Mouse (Mus musculus) forebrain, postnatal 0 days (tissue): ENCODE measurements around the gene Kcnmb1. TPM values are rescaled to one million over a fixed set of nuclear protein-coding genes. Genes with fewer than 3 reads are reported as not detected.

Experiments used
- ATAC-seq: fragments of 200-750 bp; cut with Nextera tagmentation; 2 replicates; pipeline ENCODE4 v1.8.0; 2017; ENCODE audit warnings: mild to moderate bottlenecking, moderate library complexity
- DNase-seq: peaks from one replicate; pipeline ENCODE4 v3.0.0-alpha.2; 2015
- H3K27ac ChIP-seq: fragments of 300-500 bp; sonication (generic); 2 replicates; pipeline ENCODE4 v1.5.1; 2014; ENCODE audit warnings: low read depth, mild to moderate bottlenecking, antibody characterized with exemption, low read length, moderate library complexity, mixed read lengths
- H3K27me3 ChIP-seq: fragments of 300-500 bp; sonication (generic); 2 replicates; pipeline ENCODE4 v1.6.1; 2014; ENCODE audit warnings: mild to moderate bottlenecking, low read length, mixed read lengths; ENCODE audit not compliant: insufficient read depth
- H3K36me3 ChIP-seq: fragments of 300-500 bp; sonication (generic); 2 replicates; pipeline ENCODE4 v1.6.1; 2014; ENCODE audit warnings: mild to moderate bottlenecking, moderate library complexity; ENCODE audit not compliant: insufficient read depth
- H3K4me1 ChIP-seq: fragments of 300-500 bp; sonication (generic); 2 replicates; pipeline ENCODE4 v1.6.1; 2014; ENCODE audit warnings: antibody characterized with exemption; ENCODE audit not compliant: insufficient read depth
- H3K4me2 ChIP-seq: fragments of 300-500 bp; sonication (generic); 2 replicates; pipeline ENCODE4 v1.6.1; 2014; ENCODE audit warnings: low read depth, mild to moderate bottlenecking, moderate library complexity
- H3K4me3 ChIP-seq: fragments of 300-500 bp; sonication (generic); 2 replicates; pipeline ENCODE4 v1.5.1; 2014; ENCODE audit warnings: low read depth, low read length, mixed read lengths
- H3K9ac ChIP-seq: fragments of 300-500 bp; sonication (generic); 2 replicates; pipeline ENCODE4 v1.6.1; 2014; ENCODE audit warnings: mild to moderate bottlenecking
- H3K9me3 ChIP-seq: fragments of 300-500 bp; sonication (generic); 2 replicates; pipeline ENCODE4 v1.6.1; 2016; ENCODE audit warnings: low read length
- CTCF ChIP-seq: sonication (generic); IDR thresholded peaks from 2 replicates; pipeline ENCODE4 v1.5.1; 2016; ENCODE audit warnings: antibody characterized with exemption, control low read depth, low read depth
- WGBS: fragments of 180-500 bp; shearing (Covaris S2); extraction: QIAGEN DNeasy Blood & Tissue Kit; methylation state at CpG from one replicate; pipeline ENCODE4 v1.1.7; 2014; 5-methylcytosine and 5-hydroxymethylcytosine counted together
- polyA plus RNA-seq: library from polyadenylated mRNA; unstranded; fragments of >200 nt; fragmentation: Nextera tagmentation; extraction: Ambion mirVana; gene quantifications from 2 replicates; pipeline ENCODE4 v1.2.1, GENCODE M21; 2015
- total RNA-seq: library from RNA; depleted of rRNA; stranded (reverse); fragments of >200 nt; gene quantifications from 2 replicates; pipeline ENCODE4 v1.2.3, GENCODE M21; 2014

The Kcnmb1 gene
- total and polyA plus RNA-seq, 2 experiments from 2014 or later, result 0.10 TPM

DNA sequence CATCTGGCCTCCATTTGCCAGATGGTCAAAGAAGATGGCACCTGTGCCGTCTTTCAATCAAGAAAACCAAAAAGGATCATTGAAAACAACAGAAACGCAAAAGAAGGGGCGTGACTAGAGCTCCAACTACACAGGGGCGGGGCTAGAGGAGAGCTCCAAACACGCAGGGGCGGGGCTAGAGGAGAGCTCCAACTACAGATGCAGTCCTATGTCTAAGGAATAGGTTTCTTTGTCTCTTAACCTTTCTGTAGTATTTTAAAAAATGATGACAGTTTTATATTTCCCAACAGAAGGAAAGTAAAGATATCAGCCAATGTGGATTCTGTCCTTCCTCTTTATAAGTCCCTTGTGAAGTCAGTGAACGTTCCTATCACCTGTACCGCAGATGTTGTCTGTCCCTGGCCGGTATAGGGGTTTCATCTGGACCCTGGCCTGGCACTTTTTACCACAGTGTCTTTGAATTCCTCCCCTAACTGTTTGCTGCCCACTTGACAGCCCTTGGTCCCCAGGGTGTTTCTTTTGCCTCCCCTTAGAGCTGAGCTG is 18.0 kb upstream of the Kcnmb1 start:
- H3K4me2 ChIP-seq, result no peak overlapping the region
- no peak overlapping the region for H3K9ac ChIP-seq
- no peaks in the 10 kb centered on the region for H3K27me3 ChIP-seq
- no peaks in the 10 kb centered on the region for H3K4me1 ChIP-seq
- no peaks in the 10 kb centered on the region for H3K36me3 ChIP-seq
- no peak for DNase-seq
- WGBS, result 90% methylated on average over 9 of the region's 9 CpGs
- no peak for TF ChIP-seq CTCF
- no peak overlapping the region for H3K4me3 ChIP-seq
- ATAC-seq, result no peak
- no peak overlapping the region for H3K27ac ChIP-seq
- no peaks in the 10 kb centered on the region for H3K9me3 ChIP-seq

DNA sequence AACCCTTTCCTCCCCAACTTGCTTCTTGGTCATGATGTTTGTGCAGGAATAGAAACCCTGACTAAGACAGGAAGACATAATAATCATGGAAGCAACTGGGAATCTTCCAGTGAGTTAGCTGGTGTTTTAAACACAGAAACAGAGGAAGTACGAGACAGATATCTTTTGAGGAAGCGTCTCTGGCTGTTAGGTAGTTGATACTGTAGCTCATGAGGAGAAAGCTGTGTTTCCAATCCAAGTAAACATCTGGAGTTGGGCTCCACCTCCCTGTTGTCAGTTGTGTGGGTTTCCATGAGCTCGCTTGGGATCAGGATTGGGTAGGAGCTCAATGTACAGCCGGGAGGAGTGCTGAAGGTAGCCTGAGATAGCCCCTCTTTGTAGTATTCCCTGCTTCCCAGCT is 16.3 kb upstream of the Kcnmb1 start:
- Histone ChIP-seq H3K9ac (no peak overlapping the region), H3K9me3 (no peaks in the 10 kb centered on the region), H3K36me3 (no peaks in the 10 kb centered on the region), H3K27me3 (no peaks in the 10 kb centered on the region), H3K4me1 (no peaks in the 10 kb centered on the region), H3K4me3 (no peak overlapping the region), H3K4me2 (no peak overlapping the region), H3K27ac (no peak overlapping the region)
- 81% methylated on average over 4 of the region's 4 CpGs for WGBS
- DNase-seq, result no peak
- ATAC-seq, result no peak
- no peak for TF ChIP-seq CTCF

DNA sequence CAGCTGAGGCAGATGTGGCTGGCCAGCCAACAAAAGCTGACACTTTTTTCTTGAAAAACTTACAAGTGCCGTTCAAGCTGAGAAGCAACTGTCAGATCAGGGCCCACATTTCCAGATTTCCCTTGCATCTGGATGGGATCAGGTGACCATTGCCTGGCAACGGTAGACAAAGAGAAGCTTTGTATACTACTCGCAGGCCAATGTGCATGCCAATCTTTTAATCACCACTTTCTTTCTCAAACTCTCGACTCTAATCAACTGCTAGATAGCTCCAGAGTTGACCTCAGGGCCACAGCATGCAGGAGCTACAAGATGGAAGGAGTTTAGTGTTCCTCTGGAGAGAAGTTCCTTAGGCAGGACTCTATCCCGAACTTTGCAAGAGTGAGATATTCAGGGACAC is 11.7 kb upstream of the Kcnmb1 start:
- peak; percentile 43; the same call in 1 of the 2 replicates for ATAC-seq
- no peaks in the 10 kb centered on the region for H3K4me1 ChIP-seq
- WGBS, result 20% methylated on average over 5 of the region's 5 CpGs

DNA sequence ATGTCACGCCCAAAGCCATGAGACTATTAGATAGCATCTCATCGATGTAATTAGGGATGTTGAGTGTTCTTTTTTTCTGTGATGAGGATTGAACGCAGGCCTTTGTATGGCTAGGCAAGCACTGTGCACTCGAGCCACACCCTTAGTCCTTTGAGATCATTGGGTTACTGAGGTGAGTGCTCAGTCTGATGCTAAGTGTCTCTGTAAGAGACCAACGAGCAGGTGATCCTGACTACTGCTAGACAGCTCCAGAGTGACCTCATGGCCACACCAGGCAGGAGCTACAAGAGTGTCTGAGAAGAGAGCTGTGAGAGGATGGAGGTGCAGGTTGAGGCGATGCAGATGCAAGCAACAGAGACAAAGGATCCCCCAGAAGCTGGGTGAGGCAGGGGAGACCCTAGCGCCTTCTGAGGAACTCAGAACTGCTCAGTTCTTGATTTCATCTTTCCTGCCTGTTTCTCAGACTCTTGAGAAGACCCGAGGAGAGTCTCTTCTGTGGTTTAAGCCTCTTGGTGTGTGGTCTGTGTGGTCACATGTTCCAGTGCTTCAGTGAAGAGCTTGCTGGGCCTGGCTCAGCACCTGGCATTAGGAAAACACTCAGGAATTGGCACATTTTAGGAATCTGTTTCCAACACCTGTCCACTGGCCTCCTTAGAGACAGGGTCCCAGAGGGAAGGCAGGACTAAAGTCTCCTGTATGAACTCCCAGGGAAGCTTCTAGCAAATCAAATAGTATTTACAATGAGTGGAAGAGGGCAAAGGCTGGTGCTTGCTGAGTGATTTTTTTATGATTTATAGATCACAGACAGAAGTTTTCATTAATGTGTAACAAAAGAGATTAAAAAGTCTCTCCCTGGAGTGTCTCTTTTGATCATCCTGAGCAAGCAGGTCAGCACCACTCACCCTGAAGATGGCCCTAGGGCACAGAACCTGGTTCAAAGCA is 10.9 kb upstream of the Kcnmb1 start:
- WGBS, result 79% methylated on average over 8 of the region's 8 CpGs
- TF ChIP-seq CTCF, result no peak
- Histone ChIP-seq H3K9ac (no peak overlapping the region), H3K9me3 (no peaks in the 10 kb centered on the region), H3K27ac (no peak overlapping the region), H3K4me3 (no peak overlapping the region), H3K4me2 (no peak overlapping the region), H3K36me3 (no peaks in the 10 kb centered on the region), H3K27me3 (no peaks in the 10 kb centered on the region), H3K4me1 (no peaks in the 10 kb centered on the region)
- ATAC-seq (no peak), DNase-seq (no peak)

More for the DNA sequence above, 11.7 kb upstream of the Kcnmb1 start:
- Histone ChIP-seq H3K4me3 (no peak overlapping the region), H3K9me3 (no peaks in the 10 kb centered on the region), H3K27ac (no peak overlapping the region), H3K4me2 (no peak overlapping the region), H3K36me3 (no peaks in the 10 kb centered on the region), H3K9ac (no peak overlapping the region), H3K27me3 (no peaks in the 10 kb centered on the region)
- no peak for TF ChIP-seq CTCF
- DNase-seq, result no peak

DNA sequence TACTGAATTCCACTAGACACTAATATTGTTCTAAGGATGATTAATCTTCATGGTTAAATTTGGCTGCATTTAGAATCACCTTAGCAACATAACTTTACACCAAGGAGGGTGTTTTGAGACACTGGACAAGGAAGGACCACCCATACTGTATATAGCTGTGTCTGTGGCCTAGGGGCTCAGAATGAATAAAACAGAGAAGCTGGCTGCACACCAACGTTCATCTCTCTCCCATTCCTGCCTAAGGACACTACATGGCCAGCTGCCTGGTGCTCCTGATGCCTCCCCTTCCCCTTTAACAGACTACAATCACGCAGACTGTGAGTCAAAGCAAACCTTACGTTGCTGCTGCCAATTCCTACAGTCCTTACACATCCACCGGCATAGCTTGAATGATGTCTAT is 6.8 kb upstream of the Kcnmb1 start:
- no peak overlapping the region for H3K9ac ChIP-seq
- no peak overlapping the region for H3K4me3 ChIP-seq
- H3K36me3 ChIP-seq, result no peaks in the 10 kb centered on the region
- DNase-seq (no peak), ATAC-seq (no peak)
- 50% methylated on average over 4 of the region's 4 CpGs for WGBS
- no peak overlapping the region for H3K4me2 ChIP-seq
- H3K4me1 ChIP-seq, result no peaks in the 10 kb centered on the region
- no peak for TF ChIP-seq CTCF
- no peaks in the 10 kb centered on the region for H3K9me3 ChIP-seq
- H3K27ac ChIP-seq, result no peak overlapping the region
- no peaks in the 10 kb centered on the region for H3K27me3 ChIP-seq

DNA sequence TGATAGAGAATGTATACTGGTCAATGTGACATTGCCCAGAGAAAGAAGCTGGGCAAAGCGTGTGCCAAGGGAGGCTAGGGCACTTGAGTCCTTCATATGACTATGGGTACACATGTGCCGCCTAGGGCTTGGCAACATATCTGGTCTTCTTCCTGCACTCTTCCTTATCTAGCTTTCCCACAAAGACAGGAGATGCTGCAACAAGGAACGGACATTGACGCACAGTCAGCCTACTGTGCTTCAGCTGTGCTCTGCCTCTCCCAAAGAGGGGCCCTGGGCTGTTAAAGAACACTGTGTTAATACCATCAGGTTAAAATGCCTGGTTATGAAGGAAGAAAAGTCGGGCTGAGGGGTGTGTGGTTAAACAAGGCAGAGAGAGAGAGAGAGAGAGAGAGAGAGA is 6.2 kb upstream of the Kcnmb1 start:
- ATAC-seq (no peak), DNase-seq (no peak)
- Histone ChIP-seq H3K4me1 (no peaks in the 10 kb centered on the region), H3K9ac (no peak overlapping the region), H3K4me3 (no peak overlapping the region), H3K9me3 (no peaks in the 10 kb centered on the region), H3K27ac (no peak overlapping the region), H3K4me2 (no peak overlapping the region), H3K27me3 (no peaks in the 10 kb centered on the region), H3K36me3 (no peaks in the 10 kb centered on the region)
- 87% methylated on average over 5 of the region's 5 CpGs for WGBS
- TF ChIP-seq CTCF, result no peak

DNA sequence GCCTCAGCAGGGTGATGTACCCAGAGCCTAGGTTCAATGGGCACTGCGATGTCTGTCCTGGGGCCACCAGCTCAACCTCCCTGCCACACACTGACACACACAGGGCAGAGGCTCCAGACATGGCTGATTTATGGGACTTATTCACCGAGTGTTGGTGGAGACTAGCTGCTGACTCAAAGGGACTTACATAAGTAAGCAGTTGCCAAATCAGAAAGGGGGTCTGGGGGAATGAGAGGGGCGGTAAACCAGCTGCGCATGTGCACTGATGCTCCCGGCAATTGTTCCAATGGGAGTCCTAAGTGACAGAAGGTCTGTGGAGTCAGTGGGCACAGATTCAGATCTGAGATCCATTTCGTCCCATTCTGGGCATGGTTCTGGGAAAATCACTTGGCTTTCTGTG is 5.2 kb upstream of the Kcnmb1 start:
- ATAC-seq (no peak), DNase-seq (no peak)
- H3K36me3 ChIP-seq, result no peaks in the 10 kb centered on the region
- H3K4me1 ChIP-seq, result no peaks in the 10 kb centered on the region
- no peak for TF ChIP-seq CTCF
- WGBS, result 80% methylated on average over 6 of the region's 6 CpGs
- no peak overlapping the region for H3K27ac ChIP-seq
- H3K4me3 ChIP-seq, result no peak overlapping the region
- H3K27me3 ChIP-seq, result no peaks in the 10 kb centered on the region
- H3K9ac ChIP-seq, result no peak overlapping the region
- no peak overlapping the region for H3K4me2 ChIP-seq
- H3K9me3 ChIP-seq, result no peaks in the 10 kb centered on the region
